Mouse (Mus musculus) urinary bladder, postnatal 25 days (tissue): ENCODE measurements around the gene Lbh.

Source experiments
- DNase-seq: peaks from one replicate; pipeline ENCODE4 v3.0.0; 2022; ENCODE audit warnings: low spot score

Lbh gene

DNA sequence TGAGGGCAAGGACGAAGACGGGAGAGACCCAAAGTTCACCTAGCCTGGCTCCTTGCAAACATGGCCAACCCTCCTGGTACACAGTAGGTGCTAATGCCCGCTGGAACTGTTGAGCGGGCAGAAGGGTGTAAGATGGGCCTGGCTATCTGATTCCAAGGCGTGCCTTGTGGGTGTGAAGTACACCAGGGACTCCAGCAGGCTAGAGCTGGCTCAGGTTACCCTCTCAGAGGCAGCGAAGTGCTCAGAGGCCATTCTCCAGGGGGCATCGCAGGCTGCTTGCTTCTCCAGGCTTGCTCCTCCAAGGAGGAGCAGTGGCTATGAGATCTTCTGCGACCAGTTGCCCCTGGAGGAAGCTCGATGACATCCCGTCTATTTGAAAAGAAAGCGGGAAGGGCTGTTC lies 6.8 kb upstream of the Lbh start:
- no peak for DNase-seq

- no peak for DNase-seq
Observed at GRCm38 (mm10) chr17:72911751-72912150, 6.4 kb upstream of the Lbh start.

DNA sequence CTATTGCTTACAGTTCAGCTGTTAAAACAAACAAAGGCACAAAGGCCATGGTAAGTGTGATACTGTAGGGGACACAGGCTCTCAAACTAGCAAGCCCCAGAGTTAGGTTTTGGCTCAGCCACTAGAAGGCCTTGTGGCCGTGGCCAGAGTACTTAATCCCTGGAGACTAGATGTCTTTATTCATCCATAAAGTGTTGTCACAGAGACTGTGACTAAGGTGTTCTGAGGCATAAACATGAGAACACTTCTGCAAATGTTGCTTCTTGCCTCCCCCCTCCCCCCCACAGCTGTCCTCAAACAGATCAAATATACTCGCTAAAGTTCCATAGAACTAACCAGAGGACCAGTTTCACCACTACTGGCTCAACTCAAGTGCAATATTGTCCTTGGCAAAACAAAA lies 4.0 kb upstream of the Lbh start:
- DNase-seq: no peak

- DNase-seq: peak; percentile 33
Observed at GRCm38 (mm10) chr17:72917241-72918030, 669 bp upstream of the Lbh start.

DNA sequence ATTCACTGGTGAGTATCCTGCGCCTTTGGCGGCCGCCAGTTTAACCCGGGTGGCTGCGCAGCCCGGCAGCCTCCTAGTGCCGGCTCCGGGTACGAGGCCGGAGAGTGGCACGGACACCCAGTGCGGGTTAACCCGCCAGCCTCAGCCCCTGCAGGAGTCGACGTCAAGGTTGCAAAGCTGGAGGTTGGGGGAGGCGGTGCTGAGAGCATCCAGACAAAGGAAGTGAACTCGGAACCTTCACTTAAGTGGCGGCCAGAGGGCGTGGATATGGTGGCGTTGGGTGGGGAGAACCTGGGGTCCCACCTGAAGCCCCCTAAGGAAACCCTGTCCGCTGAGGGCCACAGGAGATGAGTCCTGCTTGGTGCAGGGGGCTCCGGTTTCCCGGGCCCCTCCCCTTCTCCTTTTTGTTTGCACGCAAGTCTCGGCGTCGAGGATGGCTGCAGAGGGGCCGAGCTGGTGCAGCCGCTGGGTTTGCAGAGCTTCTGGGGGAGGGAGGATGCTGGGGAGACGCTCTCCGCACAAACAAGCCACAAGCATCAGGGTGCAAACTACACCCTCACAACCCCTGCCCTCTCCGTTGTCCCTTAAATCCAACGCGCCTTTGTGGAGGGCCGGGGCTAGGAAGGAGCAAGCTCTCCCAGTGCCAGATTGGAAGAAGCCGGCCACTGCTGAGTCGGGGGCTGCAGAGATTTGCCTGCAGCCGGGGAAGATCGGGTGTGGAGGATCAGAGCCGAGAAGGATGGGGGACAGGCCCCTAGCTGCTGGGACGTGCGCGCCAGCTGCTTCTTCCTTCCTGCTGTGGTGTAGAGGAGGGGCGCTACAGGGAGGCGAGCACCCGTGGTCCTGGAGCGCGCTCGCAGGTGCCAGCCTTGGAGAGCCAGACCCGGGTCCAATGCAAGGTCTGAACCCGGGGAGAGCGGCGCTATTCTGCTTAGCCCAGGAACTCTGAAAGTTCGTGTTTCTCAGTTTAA lies 751 bp downstream of the Lbh start:
- DNase-seq: peak; percentile 31

DNA sequence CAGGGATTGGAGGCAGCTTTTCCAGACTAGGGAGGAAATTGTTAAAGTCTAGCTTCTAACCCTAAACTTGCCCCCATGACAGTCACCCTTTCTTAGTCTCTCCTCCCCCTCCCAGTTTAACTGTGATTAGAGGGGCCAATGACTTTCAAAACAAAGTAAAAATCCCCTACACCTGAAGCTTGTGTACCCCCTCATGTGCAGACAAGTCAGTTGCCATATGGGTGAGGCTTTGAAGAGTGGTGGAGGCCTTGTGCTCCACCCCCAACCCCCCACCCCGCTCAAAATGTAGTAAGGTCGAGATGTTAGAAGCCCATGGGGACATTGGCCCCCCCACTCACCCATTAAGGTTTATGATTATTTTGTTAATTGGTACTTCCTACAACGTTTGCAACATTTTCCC lies 1.5 kb downstream of the Lbh start:
- DNase-seq: no peak

- no peak for DNase-seq
Observed at GRCm38 (mm10) chr17:72920430-72920829, 2.3 kb downstream of the Lbh start.

DNA sequence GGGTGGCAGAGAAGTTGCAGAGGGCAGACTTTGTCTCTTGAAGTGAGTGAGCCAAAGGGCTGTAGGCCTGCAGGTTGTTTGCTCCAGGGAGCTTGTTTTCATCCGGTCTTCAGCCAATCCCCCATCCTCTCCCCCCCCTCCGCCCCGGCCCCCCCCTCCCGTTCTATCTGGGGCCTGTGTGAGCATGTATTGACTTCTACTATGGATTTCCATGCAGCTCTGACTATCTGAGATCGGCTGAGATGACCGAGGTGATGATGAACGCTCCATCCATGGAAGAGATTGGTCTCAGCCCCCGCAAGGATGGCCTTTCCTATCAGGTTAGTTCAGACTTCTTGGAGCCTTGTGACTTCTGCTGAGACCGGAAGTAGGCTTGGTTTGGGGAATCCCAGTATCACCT lies 2.9 kb downstream of the Lbh start:
- DNase-seq: no peak

- DNase-seq: no peak
Observed at GRCm38 (mm10) chr17:72922206-72922605, 4.1 kb downstream of the Lbh start.

DNA sequence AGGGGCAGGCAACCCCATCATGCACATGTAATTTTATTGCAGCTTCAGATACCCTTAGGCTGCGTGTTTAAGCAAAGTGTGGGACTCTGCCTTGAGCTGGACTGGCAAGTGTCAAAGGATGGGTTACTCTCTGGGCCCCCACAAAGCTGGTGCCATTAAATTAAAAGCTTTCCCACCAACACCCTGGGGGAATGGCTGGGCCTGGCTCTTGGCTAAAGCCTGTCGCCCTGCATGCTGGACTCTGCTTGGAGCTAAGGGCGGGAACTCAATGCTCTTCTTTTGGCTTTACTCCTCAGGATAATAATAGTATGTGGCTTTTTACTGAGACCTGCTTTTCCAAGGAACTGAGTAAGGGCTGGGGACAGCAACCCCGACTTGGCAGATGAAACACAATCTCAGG lies 5.2 kb downstream of the Lbh start:
- no peak for DNase-seq

- DNase-seq: no peak
Observed at GRCm38 (mm10) chr17:72924295-72924694, 6.2 kb downstream of the Lbh start.

- DNase-seq: no peak
Observed at GRCm38 (mm10) chr17:72925111-72925510, 7.0 kb downstream of the Lbh start.

- DNase-seq: no peak
Observed at GRCm38 (mm10) chr17:72925804-72926617, 7.9 kb downstream of the Lbh start.

- DNase-seq: no peak
Observed at GRCm38 (mm10) chr17:72926994-72927393, 8.9 kb downstream of the Lbh start.

DNA sequence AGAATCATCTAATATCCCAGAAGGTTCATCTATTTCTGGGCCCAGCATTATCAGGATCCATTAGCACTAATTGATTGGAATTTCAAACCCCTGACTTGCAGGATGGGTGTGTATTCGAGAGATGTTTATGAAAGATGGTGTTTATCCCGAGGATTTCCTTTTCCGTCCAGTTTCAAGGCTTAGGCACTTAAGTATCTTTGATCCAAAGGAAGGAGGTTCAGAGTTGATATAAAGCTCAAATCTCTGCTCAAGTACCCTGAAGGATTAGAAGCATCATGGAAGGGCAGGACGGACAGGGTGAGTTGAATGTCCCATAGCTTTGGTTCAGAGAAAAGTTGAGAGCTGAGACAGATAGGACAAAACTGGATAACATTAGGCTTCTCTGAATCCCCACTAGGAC lies 15.0 kb downstream of the Lbh start:
- no peak for DNase-seq

DNA sequence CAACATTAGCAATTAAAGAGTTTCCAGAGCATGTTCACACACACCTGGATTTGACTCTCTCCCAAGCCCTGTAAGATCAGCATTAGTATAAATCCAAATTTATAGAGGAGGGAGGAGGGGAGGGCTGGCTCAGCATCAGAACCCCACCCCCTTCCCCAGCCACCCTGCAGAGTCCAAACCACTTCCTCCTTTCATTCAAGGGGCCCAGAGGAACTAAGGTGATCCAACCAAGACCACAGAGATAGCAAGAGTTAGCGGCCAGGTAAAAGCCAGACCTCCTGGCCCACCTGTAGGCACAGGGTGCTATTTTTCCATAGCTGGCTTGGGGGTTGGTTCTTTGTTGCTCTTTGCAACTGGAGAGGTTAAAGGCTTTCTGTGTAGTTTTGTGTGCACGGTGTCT lies 16.0 kb downstream of the Lbh start:
- DNase-seq: no peak

DNA sequence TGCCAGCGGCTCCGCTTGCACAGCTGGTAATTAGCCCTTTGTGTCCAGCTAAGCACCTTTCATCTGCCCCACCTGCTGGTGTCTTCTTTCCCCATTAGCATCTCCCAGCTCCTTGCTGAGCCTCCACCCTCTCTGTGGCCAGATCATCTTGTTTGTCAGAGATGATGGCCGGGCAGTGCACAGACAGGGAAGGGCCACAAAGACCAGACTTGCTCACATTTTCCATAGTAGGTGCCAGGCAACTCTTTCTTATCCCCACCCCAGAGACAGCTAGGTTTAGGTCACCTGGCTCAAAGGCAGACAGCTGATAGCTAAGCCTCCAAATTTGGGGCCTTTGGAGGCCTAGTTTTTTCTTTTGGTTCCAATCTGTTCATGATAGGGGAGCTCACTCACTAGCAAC lies 16.5 kb downstream of the Lbh start:
- DNase-seq: no peak

- no peak for DNase-seq
Observed at GRCm38 (mm10) chr17:72935921-72936320, 17.8 kb downstream of the Lbh start.

DNA sequence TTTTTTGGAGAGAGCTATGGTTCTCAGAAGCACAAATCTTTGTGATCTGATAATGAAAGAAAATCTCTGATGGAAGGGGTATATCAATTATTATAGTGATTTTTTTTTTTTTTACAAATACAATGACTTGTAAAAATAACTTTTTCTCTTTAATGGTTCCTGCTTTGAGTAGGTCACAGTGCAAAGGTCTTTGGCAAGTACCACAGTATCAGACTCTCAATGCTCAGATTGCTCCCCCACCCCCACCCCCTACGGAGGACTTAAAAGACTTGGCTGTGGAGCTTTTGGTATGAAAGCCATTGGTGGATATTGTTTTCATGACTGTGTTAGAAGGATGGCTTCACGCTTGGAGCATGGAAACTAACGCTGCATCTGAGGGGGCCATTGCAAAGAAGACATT lies 18.2 kb downstream of the Lbh start:
- no peak for DNase-seq

GRCm38 (mm10) chr17:72937204-72937603 lies 19.1 kb downstream of the Lbh start:
- no peak for DNase-seq

- DNase-seq: no peak
Observed at GRCm38 (mm10) chr17:72938026-72938795, 20.1 kb downstream of the Lbh start.
